Mouse (Mus musculus): Measurements from ENCODE around the gene Zfp580. TPM values are rescaled to one million over a fixed set of nuclear protein-coding genes. Genes with fewer than 3 reads are reported as not detected.

Gene Zfp580
- polyA plus RNA-seq, 1 experiment: 37.9 TPM

DNA sequence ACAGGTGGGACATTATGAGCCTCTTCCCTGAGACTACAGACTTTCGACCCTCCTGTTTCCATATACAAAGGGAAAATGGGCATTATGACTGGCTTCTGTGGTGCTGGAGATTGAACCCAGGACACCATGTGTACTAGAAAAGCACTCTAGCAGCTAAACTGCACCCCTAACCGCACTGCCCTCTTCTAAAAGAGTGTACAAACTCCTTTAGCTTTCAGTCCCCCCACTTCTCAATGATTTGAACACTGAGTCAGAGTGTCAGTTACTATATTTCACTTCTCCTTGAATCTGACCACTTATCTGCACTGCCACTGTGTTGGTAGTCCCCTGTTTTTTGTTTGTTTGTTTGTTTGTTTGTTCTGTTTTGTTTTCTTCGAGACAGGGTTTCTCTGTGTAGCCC lies 17.5 kb upstream of the Zfp580 start, which contains the start of gene 4632433K11Rik:
TSS of gene 4632433K11Rik (plus strand) at position 301 of the 400 bp plus-strand sequence.
- no peak within 1 kb of the TSS for H3K4me3 ChIP-seq (replicated peaks; ENCODE audit: extremely low read depth, low read depth, low read length)
- WGBS: 91% methylated on average over 3 of the region's 3 CpGs
- TF ChIP-seq POLR2A (IDR thresholded peaks at IDR 0.05; ENCODE audit: borderline replicate concordance, extremely low read depth, low read depth, low read length) (no peak), CTCF (IDR thresholded peaks at IDR 0.05; ENCODE audit: insufficient read depth, low read length) (no peak)
- DNase-seq: no peak
- H3K4me1 ChIP-seq (ENCODE audit: control insufficient read depth, insufficient read depth, low read length): peaks cover 5% of the 10 kb centered on the region

DNA sequence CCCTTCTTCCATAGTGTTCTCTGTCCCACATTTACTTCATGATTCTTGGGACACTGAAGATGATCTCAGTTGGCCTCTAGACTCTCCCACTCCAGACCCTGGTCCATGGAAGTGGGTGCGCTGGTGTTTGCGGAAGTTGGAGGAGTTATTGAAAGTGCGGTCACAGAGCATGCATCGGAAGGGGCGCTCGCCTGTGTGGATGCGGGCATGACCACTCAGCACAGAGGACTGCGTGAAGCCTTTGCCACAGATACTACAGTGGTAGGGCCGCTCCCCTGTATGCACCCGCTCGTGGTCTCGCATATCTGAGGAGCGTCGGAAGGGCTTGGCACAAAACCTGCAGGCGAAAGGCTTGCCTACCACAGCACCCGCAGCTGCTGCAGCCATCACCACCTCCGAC lies 15.7 kb upstream of the Zfp580 start:
- WGBS: 94% methylated on average over 17 of the region's 17 CpGs
- TF ChIP-seq CTCF (IDR thresholded peaks at IDR 0.05; ENCODE audit: insufficient read depth, low read length) (no peak), POLR2A (IDR thresholded peaks at IDR 0.05; ENCODE audit: borderline replicate concordance, extremely low read depth, low read depth, low read length) (no peak)
- H3K4me3 ChIP-seq (replicated peaks; ENCODE audit: extremely low read depth, low read depth, low read length): no peak overlapping the region
- peaks cover 7% of the 10 kb centered on the region for H3K4me1 ChIP-seq (ENCODE audit: control insufficient read depth, insufficient read depth, low read length)
- DNase-seq: no peak

DNA sequence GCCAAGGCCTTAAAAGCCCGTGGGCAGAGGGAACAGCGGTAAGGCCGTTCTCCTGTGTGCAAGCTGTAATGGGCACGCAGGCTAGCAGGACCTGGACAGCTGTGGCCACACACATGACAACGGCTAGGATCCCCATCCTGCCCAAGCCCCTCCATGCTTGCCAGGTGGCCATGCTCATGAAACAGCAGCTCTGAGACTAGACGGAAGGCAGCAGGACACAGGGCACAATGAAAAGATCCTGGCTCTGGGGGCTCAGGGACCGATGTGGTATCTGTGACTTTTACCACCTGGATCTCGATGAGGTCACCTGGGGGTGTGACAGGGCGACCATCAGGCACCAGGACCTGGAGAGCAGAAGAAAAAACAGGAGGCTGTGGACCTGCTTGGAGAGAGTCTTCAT lies 15.2 kb upstream of the Zfp580 start:
- TF ChIP-seq CTCF (IDR thresholded peaks at IDR 0.05; ENCODE audit: insufficient read depth, low read length) (no peak), POLR2A (IDR thresholded peaks at IDR 0.05; ENCODE audit: borderline replicate concordance, extremely low read depth, low read depth, low read length) (no peak)
- DNase-seq: no peak
- peaks cover 7% of the 10 kb centered on the region for H3K4me1 ChIP-seq (ENCODE audit: control insufficient read depth, insufficient read depth, low read length)
- 97% methylated on average over 9 of the region's 9 CpGs for WGBS
- H3K4me3 ChIP-seq (replicated peaks; ENCODE audit: extremely low read depth, low read depth, low read length): no peak overlapping the region

DNA sequence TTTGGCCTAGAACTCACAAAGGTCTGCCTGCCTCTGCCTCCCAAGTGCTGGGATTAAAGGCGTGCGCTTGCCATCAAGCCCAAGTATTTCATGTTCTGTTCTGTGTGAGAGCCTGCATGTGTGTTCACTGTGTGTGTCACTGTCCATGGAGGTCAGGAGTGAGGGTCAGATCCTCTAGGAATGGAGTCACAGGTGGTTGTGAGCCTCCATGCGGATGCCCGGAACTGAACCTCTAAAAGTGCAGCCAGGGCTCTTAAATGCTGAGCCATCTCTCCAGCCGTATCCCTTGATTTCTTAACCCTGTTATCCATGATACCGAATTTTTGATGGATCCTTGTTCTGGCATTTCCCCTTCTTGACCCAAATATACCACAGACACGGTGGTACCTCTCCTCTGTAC lies 14.3 kb upstream of the Zfp580 start:
- TF ChIP-seq POLR2A (IDR thresholded peaks at IDR 0.05; ENCODE audit: borderline replicate concordance, extremely low read depth, low read depth, low read length) (no peak), CTCF (IDR thresholded peaks at IDR 0.05; ENCODE audit: insufficient read depth, low read length) (no peak)
- Histone ChIP-seq H3K4me1 (ENCODE audit: control insufficient read depth, insufficient read depth, low read length) (peaks cover 7% of the 10 kb centered on the region), H3K4me3 (replicated peaks; ENCODE audit: extremely low read depth, low read depth, low read length) (no peak overlapping the region)
- DNase-seq: no peak
- WGBS: 93% methylated on average over 7 of the region's 7 CpGs

DNA sequence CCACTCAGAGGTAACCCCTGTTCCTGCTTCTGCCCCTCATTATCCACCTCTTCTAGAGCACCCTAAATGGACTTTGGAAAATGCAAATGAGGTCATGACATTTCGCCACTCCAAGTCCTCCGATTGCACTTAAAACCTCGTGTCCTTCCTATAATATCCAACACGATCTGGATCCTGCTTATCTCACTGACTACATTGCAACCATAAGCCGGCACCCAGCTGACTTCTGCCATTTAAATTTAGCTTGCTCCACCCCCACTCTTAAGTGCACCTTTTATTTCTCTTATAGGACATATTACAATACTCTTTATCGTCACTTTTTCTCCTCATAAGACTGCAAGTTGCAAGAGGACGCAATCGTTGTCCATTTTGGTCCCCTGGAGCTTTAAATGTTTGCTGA lies 13.9 kb upstream of the Zfp580 start:
- no peak for DNase-seq
- no peak for TF ChIP-seq POLR2A (IDR thresholded peaks at IDR 0.05; ENCODE audit: borderline replicate concordance, extremely low read depth, low read depth, low read length)
- TF ChIP-seq CTCF (IDR thresholded peaks at IDR 0.05; ENCODE audit: insufficient read depth, low read length): no peak
- peaks cover 7% of the 10 kb centered on the region for H3K4me1 ChIP-seq (ENCODE audit: control insufficient read depth, insufficient read depth, low read length)

DNA sequence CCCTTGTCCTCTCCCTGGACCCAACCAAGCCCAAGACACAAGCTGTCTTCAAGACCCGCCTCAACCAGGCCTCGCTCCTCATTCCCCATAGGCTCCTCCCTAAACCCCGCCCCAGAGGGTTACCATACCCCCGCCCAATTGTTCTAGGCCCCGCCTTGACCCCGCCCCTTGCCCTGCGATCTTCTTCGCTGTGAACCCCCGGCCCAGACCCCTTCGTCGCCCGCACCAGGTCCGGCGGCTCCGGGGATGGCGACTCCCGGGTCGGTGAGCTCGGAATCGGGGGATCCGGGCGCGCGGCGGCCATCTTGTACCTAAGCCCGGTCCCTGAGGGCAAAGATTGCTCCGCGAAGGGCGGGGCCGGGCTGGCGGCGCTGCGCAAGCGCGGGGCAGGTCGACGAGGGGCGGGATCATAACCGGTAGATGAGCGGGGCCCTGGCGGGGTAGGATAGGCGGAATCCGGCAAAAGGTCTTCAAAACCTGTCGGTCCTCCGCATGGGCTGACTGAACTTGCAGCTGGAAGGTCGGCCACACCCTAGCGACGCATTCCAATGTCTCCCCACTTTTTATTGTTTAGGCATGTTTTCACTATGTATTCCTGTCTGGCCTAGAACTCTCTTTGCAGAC lies 13.1 kb upstream of the Zfp580 start, which contains the start of gene Zfp784:
TSS of gene Zfp784 (minus strand) at position 338 of the 624 bp plus-strand sequence.
- TF ChIP-seq CTCF (IDR thresholded peaks at IDR 0.05; ENCODE audit: insufficient read depth, low read length) (no peak), POLR2A (IDR thresholded peaks at IDR 0.05; ENCODE audit: borderline replicate concordance, extremely low read depth, low read depth, low read length) (peak; percentile 64; the same call in 1 of the 2 replicates)
- WGBS: 1% methylated on average over 48 of the region's 48 CpGs
- Histone ChIP-seq H3K4me1 (ENCODE audit: control insufficient read depth, insufficient read depth, low read length) (peaks cover 7% of the 10 kb centered on the region), H3K4me3 (replicated peaks; ENCODE audit: extremely low read depth, low read depth, low read length) (peak within 1 kb of the TSS; percentile 99)
- DNase-seq: peak; percentile 96

More for the DNA sequence above, 13.9 kb upstream of the Zfp580 start:
- H3K4me3 ChIP-seq (replicated peaks; ENCODE audit: extremely low read depth, low read depth, low read length): no peak overlapping the region
- WGBS: 84% methylated on average over 8 of the region's 8 CpGs

DNA sequence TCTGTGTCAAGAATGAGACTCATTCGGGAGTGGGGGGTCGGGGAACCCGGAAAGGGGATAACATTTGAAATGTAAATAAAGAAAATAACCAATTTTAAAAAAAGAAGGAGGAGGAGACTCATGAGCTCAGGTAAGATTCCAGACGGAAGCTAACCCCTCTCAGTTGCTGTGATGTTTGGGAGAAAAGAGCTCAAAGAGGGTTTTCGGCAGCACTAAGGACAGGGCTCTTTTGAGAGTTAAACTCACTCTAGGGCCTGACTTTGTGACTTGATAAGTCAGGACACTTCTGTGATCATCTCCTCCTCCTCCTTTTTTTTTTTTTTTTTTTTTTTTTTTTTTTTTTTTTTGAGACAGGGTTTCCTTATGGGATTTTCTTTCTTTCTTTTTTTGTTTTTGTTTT lies 12.4 kb upstream of the Zfp580 start:
- Histone ChIP-seq H3K4me3 (replicated peaks; ENCODE audit: extremely low read depth, low read depth, low read length) (peak overlapping the region; percentile 99), H3K4me1 (ENCODE audit: control insufficient read depth, insufficient read depth, low read length) (peaks cover 7% of the 10 kb centered on the region)
- 21% methylated on average over 5 of the region's 5 CpGs for WGBS
- no peak for DNase-seq
- TF ChIP-seq POLR2A (IDR thresholded peaks at IDR 0.05; ENCODE audit: borderline replicate concordance, extremely low read depth, low read depth, low read length): no peak
- no peak for TF ChIP-seq CTCF (IDR thresholded peaks at IDR 0.05; ENCODE audit: insufficient read depth, low read length)

DNA sequence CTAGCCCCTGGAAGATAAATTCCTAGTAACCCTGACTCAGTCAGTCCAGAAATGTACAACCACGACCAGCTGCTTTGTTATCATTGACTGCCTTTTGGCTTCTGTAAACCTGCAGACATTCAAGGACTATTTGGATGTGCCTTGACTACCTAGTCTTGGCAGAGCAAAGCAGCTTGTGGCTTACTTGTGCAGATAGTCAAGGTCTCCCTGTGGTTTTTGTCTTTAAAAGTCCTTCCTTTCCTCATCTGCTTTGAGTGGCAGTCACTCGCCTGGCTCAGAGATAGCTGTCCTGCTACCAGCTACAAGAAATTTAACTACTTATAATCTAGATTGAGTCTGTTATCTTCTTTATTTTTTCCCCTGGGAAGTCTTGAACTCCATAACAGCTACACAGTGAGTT lies 6.4 kb upstream of the Zfp580 start:
- no peaks in the 10 kb centered on the region for H3K4me1 ChIP-seq (ENCODE audit: control insufficient read depth, insufficient read depth, low read length)
- no peak for DNase-seq
- TF ChIP-seq CTCF (IDR thresholded peaks at IDR 0.05; ENCODE audit: insufficient read depth, low read length) (no peak), POLR2A (IDR thresholded peaks at IDR 0.05; ENCODE audit: borderline replicate concordance, extremely low read depth, low read depth, low read length) (no peak)
- no peak overlapping the region for H3K4me3 ChIP-seq (replicated peaks; ENCODE audit: extremely low read depth, low read depth, low read length)
- 77% methylated on average over 2 of the region's 2 CpGs for WGBS

DNA sequence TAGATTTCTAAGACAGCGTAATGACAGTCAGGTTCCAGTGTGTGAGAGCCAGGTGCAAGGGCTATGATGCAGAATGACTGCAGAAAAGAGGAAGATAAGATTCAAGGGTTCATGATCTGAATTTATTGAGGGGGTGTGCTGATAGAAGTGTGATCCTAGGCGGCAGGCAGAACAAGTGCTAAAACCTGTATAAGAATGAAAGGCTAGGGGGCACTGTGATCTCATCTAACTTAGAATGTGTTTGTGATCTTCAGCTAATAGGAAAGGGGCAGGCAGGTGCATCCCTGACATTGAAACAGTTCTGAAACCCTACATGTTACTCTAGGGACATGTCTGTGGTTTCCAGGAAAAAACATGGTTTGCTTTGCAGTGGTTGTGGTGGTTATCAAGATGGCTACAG lies 5.2 kb upstream of the Zfp580 start:
- no peaks in the 10 kb centered on the region for H3K4me1 ChIP-seq (ENCODE audit: control insufficient read depth, insufficient read depth, low read length)
- WGBS: 68% methylated on average over 2 of the region's 2 CpGs
- TF ChIP-seq POLR2A (IDR thresholded peaks at IDR 0.05; ENCODE audit: borderline replicate concordance, extremely low read depth, low read depth, low read length): no peak
- no peak for TF ChIP-seq CTCF (IDR thresholded peaks at IDR 0.05; ENCODE audit: insufficient read depth, low read length)
- DNase-seq: no peak
- H3K4me3 ChIP-seq (replicated peaks; ENCODE audit: extremely low read depth, low read depth, low read length): no peak overlapping the region

DNA sequence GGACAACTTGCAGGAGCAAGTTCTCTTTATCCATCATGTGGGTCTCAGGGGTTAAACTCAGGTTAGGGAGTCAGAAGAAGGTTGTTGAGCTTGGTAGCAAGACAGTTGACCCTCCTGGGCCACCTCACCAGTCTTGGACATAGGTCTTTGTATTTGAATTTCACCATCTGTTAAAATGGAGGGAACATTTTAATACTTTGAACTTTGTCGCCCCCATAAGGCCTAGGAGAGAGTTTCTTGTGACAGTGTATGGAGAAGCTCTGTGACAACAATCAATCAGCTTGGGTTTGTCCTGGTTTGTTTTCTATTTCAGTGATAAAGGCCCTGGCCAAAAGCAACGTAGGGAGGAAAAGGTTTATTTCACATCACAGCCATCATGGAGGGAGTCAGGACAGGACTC lies 4.0 kb upstream of the Zfp580 start:
- no peaks in the 10 kb centered on the region for H3K4me1 ChIP-seq (ENCODE audit: control insufficient read depth, insufficient read depth, low read length)
- no peak overlapping the region for H3K4me3 ChIP-seq (replicated peaks; ENCODE audit: extremely low read depth, low read depth, low read length)
- no peak for TF ChIP-seq POLR2A (IDR thresholded peaks at IDR 0.05; ENCODE audit: borderline replicate concordance, extremely low read depth, low read depth, low read length)
- no peak for TF ChIP-seq CTCF (IDR thresholded peaks at IDR 0.05; ENCODE audit: insufficient read depth, low read length)
- 16% methylated on average over 2 of the region's 2 CpGs for WGBS
- DNase-seq: peak; percentile 25
